Comparison of ENCODE assay signal across 19 mouse cellular contexts in genomic region chr7:138357475-138357874, GRCm38 (mm10). TPM values are rescaled to one million over a fixed set of nuclear protein-coding genes. Genes with fewer than 3 reads are reported as not detected.
"Had no signal": no experiment of that assay in that cellular context is flagged by ENCODE, and none has a peak within 500 bp of the region (broad histone marks: within the 10 kb centered on the region; RNA-seq: fewer than 3 reads in every experiment).

No protein-coding gene starts in this region.

- H3K9ac ChIP-seq: hindbrain, embryonic 15.5 days; limb, embryonic 13.5 days; liver, embryonic 13.5 days; midbrain, embryonic 13.5 days; neural tube, embryonic 13.5 days had no signal

- H3K4me2 ChIP-seq: hindbrain, embryonic 15.5 days; limb, embryonic 13.5 days; liver, embryonic 13.5 days; midbrain, embryonic 13.5 days; neural tube, embryonic 13.5 days had no signal

- H3K4me3 ChIP-seq: hindbrain, embryonic 15.5 days; limb, embryonic 13.5 days; liver, embryonic 13.5 days; midbrain, embryonic 13.5 days; neural tube, embryonic 13.5 days had no signal

- H3K36me3 ChIP-seq: hindbrain, embryonic 15.5 days; limb, embryonic 13.5 days; liver, embryonic 13.5 days; midbrain, embryonic 13.5 days; neural tube, embryonic 13.5 days had no signal

- H3K4me1 ChIP-seq: liver, embryonic 13.5 days had no signal

- ATAC-seq: intestine, postnatal 0 days; midbrain, embryonic 13.5 days; midbrain, embryonic 16.5 days had no signal

- H3K27ac ChIP-seq: hindbrain, embryonic 15.5 days; limb, embryonic 13.5 days; liver, embryonic 13.5 days; midbrain, embryonic 13.5 days had no signal

- H3K9me3 ChIP-seq: hindbrain, embryonic 15.5 days; limb, embryonic 13.5 days; liver, embryonic 13.5 days; midbrain, embryonic 13.5 days; neural tube, embryonic 13.5 days had no signal

- H3K27me3 ChIP-seq: hindbrain, embryonic 15.5 days; liver, embryonic 13.5 days; midbrain, embryonic 13.5 days; neural tube, embryonic 13.5 days had no signal

- DNase-seq: kidney, adult 8-10 months; layer of hippocampus, postnatal 36 days; left cerebral cortex, postnatal 4 days; liver, embryonic 13.5 days; lung, adult 2 months; lung, postnatal 14 days; lung, postnatal 4 days; thymus, adult 2 months; thymus, postnatal 14 days; thymus, postnatal 4 days had no signal

RNA-seq across cellular contexts. Expression of gene Tcerg1l, which starts 40.1 kb away (rescaled TPM):
- total RNA-seq: liver, adult 2 months; megakaryocyte-erythroid progenitor cell, adult 5-6 weeks had no signal
- polyA plus RNA-seq: liver, adult 2 months; liver, embryonic 16.5 days had no signal
